Mouse (Mus musculus) cerebellum, postnatal 4 days (tissue): ENCODE results near the gene Tmem108.
"Not testable (repeated sequence)": the region's sequence is repeated elsewhere in the genome, so short reads cannot be mapped to it uniquely, and the experiment has no call there.

Source experiments
- DNase-seq, 2 experiments: peaks; one replicate each; pipeline ENCODE4 v3.0.0; 2022; ENCODE audit warnings: low spot score in 2 of 2, mixed read lengths in 1 of 2

The Tmem108 gene

DNA sequence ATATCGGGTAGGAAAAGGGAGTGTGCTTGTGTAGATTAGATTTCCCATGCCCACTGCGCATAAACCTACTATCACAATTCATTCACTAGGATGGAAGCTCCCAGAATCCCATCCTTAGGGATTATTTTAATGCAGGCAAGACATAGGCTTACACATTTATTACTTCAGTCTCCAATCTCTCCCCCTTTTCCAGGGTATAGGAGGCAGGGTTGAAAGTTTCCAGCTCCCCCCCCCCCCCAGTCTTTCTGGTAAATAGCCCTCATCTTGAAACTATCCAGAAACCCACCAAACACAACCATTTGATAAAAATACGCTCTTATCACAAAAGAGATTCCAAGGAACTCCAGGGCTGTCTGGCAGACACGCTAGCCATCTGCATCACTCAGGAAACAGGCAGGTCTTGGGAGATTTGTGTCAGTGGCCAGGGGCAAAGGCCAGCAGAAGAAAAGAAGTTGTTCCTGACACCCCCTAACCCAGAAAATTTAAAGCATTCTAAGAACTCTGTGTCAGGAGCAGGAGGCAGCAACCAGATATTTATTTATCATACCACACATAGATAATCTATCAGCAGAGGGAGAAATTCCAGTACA, 79.8 kb downstream of the Tmem108 start:
- no peak for DNase-seq

DNA sequence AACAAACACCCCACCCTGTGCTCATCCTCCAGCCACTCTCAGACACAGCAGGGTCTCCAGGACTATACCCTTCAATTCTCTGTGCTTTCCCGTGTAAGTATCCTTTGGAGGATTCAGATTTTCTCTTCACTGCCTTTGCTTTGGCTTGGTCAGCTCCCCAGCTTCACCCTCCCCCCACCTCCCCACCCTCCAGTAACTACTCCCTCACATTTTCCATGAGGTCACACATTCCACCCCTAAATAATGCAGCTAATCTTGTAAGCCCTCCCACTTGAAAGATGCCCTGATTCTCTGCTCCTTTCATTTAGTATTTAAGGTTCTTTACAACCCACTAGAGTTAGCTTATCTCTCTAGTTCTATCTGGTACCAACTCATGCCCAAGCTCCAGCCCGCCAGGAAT, 82.4 kb downstream of the Tmem108 start:
- no peak for DNase-seq

DNA sequence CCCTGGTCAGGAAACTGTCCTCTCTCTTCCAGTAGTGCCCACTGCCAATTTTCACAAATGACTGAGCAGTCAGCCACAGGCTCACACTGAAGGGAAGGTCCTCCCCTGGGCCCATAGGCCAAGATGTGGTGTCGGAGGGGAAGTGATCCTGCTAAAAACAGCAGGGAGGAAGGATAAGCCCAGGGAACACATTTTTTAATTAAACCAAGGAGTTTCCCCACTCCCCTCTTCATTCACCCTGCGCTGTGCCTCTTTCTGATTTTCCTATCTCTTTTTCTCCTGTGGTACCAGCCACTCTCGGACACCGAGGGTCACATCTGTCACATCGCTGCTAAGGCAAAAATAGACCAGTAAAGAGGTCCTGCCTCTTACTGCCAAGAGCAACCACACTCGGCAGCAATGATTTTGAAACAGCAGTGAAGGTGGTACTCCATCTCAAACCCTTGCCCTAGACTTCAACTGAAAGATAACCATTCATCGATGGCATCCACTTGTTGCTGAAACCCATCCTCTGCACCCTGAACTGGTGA, 83.0 kb downstream of the Tmem108 start:
- DNase-seq, result no peak

DNA sequence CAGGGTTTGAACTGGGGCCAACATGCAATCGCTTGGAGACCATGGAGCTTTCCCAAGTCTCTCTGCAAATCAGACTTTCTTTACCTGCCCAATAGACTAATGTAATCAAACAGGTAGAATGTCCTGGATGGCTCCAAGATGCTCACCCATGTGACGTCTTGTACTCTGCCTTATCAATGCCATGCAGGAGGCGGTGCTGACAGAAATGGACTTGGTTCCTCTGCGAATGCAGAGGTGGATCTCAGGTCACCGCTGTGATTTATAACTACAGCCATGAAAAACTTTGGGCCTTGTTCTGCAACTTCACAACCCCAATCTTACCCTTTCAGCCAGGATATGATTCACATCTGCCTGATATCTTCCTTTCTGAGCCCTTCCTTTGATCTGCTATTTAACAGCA, 83.8 kb downstream of the Tmem108 start:
- DNase-seq, result no peak

DNA sequence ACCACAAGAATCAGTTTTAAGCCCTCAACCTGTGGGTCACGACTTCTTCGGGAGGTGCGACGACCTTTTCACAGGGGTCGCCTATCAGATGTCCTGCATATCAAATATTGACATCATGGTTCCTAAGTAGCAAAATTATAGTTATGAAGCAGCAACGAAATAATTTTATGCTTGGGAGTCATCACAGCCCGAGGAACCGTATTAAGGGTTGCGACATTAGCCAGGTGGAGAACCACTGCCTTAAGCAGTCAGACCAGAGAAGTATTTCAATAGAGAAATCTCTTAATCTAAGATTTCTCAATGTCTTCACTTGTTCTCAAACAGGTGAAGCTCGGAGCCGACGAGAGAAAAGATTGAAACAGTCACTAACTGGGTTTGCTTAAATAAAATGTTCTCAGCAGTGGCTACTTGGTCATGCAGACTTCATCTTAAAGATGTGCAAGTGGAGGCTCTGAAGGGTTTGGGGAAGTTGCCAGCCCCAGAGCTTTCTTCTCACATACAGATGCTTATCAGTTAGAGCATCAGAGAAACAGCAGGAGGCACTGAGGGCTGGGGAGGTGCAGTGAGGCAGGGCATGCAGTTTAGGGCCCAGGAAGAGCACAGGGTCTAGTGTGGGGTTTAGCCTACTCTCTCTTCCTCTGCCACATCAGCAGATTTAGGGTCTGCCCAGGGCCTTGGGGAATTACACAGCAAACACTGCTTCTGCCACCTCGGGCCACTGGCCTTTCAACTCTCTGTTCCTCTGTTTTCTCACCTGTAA, 85.7 kb downstream of the Tmem108 start:
- no peak for DNase-seq

DNA sequence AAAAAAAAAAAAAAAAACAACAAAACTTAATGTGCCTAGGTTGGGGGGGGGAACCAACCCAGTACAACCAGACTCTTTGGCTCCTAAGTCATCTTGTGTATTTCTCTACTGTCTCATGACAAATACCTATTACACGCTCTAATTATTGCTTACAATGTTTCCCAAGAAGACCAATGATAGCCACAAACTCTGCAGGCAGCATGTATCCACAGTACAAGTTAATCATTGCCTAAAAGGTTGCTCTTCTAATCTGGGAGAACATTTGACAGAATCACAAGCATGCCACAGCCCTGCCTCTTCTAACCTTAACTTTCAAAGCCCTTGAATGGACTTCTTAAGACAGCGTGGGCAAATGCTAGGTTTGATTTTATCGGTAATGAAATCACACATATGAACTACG, 88.8 kb downstream of the Tmem108 start:
- no peak for DNase-seq

DNA sequence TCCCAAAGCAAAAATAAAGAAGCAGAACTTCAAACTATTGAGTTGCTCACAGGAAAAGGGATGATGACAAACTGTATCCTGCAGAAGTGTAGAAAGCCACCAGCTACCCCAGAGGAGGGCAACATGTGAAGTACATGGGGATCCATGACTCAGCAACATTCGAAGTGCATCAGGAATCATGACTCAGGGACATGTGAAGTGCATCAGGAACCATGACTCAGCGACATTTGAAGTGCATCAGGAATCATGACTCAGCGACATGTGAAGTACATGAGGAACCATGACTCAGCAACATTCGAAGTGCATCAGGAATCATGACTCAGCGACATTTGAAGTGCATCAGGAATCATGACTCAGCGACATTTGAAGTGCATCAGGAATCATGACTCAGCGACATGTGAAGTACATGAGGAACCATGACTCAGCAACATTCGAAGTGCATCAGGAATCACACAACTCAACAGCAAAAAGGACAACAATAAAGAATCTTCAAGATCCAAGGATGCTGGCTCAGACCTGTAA, 91.0 kb downstream of the Tmem108 start:
- DNase-seq, result not testable (repeated sequence)

DNA sequence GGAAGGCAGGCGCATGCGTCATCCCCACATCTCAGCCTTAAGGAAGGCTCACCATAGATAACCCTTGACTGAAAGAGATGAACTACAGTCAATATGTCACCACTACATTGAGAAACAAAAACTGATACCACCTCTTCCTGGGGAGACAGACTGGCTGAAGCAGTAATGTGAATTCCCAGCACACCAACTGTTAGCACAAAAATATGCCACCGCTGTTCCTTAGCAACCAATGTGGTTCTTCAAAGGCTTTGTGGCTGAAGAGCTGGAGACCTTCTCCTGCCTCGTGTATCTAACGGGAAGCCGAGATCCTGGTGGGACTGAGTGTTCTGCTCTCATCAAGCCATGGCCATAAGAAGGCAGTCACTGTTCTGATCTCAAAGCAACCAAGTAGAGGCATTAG, 92.8 kb downstream of the Tmem108 start:
- no peak for DNase-seq

DNA sequence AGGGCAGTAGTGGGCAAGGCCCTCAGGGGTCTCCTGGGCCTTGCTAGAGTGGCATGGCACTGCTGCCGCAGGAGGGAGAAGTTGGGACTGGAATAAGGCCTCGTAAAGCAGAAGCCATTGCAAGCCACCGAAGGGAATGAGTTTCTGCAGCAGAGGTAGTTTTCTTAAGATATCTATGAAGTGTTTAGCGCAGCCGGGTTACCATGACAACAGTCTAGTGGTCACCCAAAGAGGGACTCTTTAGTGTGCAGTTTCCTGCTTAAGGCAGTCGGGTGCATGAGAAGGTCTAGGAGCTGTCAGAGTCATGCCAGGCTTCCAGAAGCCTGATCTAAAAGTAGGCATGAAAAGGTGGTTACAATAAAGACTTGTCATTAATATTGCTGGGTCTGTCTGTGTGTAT, 95.8 kb downstream of the Tmem108 start:
- DNase-seq, result no peak

DNA sequence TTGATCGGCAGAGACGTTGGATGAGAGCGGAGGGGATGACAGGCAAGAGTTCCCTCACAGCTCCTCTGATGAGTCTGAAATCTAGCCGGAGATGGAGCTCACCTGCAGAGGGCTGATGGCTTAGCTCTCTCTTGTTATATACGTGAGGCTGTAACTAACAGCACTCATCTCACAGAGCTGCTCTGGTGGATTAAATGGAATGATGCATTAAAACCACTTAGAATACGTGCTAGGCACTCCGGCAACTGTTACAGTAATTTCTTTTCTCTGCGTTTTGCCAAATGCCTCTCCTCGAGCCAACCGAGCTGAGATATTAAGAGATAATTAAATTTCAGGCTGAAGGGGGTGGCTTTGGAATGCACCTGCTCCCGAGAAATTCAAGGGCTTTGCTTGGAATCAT, 97.5 kb downstream of the Tmem108 start:
- DNase-seq, result no peak

DNA sequence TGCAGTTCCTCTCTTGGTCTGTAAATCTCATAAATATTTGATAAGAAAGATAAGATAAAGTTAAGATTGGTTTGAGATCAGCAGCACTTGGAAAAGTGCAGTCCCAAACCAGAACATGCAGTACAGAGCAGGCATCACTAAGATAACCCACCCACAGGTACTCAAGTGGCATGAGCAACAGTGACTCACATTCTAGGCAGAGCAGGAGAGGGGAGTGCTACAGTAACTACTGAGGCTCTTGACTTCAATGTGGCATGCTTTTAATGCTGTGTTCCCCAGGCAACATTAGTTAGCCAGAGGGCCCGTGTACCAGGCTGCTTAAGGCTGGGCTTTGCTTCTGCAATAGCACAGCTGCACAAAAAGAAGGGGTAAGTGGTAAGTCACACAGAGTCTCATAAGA, 99.8 kb downstream of the Tmem108 start:
- no peak for DNase-seq

DNA sequence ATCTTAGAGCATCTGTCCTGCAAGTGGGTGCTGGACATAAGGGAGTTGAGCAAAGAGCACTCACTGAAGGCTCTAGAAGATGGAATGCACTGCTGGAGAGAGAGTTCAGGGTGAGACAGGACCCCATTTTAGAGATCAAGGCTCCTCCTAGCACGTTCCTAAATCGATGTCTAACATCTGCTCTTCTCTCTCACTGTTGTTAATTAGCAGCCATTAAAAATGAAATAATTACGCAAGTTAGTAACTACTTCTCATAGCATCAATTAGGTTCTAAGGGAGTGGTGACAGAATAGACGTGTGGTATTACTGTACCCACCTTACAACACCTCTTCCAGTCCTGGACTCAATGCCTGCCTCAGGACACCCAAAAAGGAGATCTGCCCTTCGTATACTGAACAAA, 103.7 kb downstream of the Tmem108 start:
- DNase-seq, result no peak

DNA sequence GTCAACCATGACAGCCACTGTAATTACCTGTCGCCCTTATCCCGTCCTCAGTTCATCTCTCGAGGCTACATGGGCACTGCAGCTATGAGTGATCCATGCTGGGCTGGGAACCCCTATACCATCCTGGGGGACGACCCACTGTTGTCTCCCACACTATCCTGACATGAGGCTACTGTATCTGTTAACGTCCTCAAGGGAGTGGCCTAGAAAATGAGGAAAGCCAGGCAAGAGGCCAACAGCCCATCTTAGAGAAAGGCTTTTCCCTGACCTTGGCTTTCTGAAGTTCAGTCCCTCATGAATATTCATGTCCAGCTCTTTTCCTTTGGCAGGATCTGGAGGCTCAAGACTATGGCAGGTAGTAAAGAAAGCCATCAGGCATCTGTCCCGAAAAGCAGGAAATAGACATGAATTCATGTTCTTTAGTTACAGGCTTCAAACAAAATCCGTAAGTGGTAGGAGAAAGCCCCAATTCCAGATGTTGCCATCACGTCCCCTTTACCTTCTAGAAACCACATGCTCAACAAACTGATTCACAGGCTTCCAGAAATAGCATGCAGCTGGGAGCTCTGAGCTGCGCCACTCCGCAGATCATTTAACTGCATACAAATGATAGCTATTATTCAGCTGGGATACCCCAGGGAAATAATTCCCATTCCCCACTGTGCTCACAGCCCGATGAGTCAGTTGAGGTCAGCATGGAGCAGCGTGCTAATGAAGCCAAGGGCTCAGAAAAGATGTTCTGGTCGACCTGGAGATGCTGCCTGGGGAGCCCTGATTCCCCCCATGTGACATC, 104.3 kb downstream of the Tmem108 start:
- DNase-seq, result no peak

DNA sequence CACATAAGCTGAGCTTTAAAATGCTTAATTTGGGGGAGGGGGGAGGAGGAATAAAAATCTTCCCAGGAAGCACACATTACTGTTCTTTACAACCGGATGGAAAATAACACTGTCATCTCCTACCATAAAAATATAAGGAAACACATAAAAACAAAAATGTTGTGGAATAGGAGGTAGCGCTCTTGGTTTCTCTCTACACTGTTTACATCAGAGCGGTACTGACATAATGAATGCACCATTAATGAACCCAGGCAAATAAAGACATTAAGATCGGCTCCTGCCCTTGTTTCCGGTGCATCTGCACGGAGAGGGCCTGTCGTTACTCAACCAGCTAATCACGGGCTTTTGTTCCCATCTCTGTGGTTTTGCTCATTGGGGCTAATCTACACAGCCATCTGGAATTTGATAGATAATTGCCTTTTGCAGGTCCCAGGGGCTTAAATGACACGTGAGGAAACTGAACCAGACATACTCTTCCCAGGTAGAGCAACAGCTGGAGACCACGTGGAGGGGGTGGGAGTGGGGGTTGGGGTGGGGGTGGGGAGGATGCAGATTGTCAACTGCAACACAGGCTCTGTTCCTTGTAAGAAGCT, 107.5 kb downstream of the Tmem108 start:
- no peak for DNase-seq

DNA sequence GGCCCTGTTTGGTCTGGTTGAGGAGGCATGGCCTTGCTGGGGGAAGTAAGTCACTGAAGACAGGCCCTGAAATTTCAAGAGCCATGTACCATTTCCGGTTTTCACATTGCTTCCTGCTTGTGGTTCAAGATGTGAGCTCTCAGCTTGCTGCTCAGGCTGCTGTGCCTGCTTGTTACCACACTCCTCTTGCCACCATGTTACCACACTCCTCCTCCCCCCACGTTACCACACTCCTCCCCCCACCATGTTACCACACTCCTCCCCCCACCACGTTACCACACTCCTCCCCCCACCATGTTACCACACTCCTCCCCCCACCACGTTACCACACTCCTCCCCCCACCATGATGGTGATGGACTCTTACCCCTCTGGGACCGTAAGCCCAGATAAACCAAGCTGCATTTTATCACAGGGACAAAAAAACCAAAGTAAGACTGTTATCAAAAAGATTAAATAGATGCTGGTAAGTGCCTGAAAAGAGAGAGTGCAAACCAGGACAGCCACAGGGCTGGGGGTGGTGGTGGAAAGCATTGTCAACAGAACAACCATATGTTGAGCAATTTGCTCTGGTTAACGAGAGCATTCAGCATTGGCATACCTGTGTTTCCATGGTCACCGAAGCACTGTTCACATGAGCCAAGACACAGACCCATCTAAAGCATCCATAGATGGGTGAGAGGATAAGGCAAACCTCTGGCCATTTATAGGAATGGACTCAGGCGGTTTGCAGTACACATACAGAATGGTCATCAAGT, 109.3 kb downstream of the Tmem108 start:
- DNase-seq, result no peak

DNA sequence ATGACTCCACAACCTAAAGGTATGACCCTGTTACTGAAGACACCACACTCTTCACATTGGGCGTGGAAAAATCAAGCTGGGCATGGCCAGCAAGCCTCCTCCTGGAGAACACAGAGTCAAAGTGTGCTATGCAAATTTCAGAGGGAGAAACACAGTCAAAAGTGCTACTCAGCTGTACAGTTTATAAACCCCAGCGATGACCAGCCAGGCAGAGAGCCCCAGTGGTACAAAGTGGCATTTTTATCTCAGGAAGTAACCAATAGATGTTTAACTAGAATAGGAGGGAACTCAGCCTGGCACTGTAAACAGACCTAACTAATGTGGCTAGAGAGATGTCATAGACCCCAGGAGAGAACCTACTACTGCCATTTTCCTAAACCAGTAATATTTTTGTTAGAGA, 115.0 kb downstream of the Tmem108 start:
- no peak for DNase-seq

DNA sequence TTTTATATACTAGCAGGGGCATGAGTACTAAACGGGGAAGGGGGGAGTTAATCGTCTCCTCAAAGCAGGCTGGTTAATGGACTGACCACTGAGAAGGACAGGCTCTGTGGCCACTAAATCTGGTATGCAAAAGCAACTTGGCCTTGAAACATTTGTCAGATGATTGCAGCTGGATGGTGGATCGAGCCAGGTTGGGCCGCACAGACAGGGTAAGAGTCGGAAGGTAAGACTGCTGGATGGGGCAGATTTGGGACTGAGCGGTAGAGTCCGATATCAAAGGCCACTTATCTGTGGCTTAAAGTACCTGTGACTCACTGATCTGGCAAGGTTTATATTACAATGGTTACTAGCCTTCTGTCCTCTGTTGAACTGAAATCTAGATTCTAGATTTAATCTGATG, 115.9 kb downstream of the Tmem108 start:
- no peak for DNase-seq

DNA sequence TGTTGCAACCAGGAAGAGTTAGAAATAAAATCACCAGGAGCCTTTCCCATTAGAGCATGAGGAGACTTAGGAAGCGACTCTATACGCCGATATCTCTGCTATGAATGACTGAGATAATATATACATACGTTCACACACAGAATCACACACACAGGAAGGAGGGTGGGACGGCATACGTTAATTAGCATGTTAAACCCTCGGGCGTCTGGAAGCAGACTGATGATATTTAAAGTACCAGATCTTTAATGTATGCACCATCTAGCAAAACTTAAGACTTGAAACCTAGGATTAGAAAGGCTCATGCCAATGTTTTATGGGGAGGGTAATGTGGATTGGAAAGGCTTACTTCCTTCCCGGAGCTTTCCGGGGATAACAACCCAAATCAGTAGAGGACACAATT, 119.3 kb downstream of the Tmem108 start:
- DNase-seq, result no peak

DNA sequence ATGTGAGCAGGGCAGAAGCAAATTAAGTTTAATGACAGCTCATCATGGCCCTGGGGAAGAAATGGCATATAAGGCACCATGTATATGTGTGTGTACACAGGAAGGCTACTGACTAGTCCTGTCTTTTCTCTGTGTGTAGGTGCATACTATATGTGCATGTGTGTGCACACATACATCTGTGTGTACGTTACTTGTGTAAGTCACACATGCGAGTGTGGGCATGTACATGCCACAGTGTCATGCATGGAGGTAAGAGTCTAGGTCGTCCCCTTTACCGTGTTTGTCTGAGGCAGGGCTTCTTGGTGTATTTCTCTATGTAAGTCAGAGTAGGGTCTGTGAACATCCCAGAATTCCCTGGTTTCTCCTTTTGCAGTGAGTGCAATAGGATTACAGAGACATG, 120.3 kb downstream of the Tmem108 start:
- no peak for DNase-seq

DNA sequence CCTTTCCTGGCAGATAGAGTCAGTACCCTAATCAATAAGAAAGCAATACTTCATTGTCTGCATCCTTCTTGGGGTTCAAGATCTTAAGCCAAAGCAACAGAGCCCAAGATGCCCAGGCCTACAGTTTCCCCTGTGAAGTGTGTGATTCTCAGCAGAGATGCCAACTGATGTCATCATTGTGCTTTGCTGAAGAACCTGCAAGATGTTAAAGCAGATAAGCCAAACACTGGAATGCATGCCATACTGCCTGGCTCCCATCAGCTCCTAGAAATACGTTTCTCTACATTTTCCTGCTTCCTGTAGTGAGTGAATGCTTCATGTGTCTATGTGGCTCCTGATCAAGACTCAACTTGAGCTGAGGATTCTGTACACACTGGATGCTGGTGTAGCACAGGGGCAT, 122.2 kb downstream of the Tmem108 start:
- DNase-seq, result no peak

DNA sequence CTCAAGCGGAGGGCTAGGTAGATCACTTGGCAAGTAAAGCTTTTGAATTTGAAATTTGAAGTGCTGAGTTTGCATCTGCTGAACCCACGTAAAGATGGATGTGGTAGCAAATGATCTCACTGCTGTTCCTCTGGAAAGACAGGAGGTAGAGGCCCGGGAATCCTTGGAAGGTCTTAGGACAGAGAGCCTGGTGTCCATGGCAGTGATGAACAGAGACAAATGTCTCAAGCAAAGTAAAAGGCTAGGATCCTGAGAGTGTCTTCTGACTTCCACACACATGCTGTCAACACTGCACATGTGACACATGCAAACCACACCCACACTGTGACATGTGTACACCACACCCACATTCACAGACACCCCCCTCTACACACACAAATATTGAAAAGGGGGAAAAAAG, 124.2 kb downstream of the Tmem108 start:
- no peak for DNase-seq
